Mouse (Mus musculus) Muller cell, postnatal 12 days (primary cell): Measurements from ENCODE around the gene Nedd1.

ENCODE experiments used
- DNase-seq: peaks from one replicate; pipeline ENCODE4 v3.0.0-alpha.2; 2015; ENCODE audit errors: inconsistent ontology term

Gene Nedd1

GRCm38 (mm10) chr10:92721771-92722619, at the start of gene Nedd1:
Gene Nedd1, minus strand, starts transcription at chr10:92722420.
- peak; percentile 95 for DNase-seq

GRCm38 (mm10) chr10:92754359-92754758, 32.1 kb upstream of the Nedd1 start:
- peak; percentile 56 for DNase-seq

DNA sequence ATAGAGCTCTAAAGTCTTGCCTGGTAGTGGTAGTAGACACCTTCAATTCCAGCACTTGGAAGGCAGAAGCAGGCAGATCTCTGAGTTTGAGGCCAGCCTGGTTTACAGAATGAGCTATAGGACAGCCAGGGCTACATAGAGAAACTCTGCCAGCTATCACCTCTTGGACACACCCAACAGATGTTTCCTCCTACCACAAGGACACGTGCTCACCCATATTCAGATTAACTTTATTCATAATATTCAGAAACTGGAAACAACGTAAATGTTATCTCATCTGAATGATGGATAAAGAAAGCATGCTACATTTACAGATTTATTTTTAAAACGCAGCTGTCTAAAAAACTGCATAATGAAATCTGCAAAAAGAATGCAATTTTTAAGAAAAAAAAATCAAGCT, 8.1 kb upstream of the Nedd1 start:
- DNase-seq, result no peak

DNA sequence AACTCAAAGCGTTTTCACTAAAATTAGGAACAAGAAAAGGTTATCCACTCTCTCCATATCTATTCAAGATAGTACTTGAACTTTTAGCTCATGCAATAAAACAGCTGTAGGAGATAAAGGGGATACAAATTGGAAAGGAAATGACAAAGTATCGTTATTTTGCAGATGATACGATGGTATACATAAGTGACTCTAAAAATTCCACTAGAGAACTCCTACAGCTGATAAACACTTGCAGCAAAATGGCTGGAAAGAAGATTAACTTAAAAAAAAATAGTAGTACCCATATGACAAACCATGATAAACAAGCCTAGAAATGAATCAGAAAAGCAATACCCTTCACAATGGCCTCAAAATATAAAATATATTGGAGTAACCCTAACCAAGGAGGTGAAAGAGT, 6.5 kb upstream of the Nedd1 start:
- DNase-seq, result no peak

DNA sequence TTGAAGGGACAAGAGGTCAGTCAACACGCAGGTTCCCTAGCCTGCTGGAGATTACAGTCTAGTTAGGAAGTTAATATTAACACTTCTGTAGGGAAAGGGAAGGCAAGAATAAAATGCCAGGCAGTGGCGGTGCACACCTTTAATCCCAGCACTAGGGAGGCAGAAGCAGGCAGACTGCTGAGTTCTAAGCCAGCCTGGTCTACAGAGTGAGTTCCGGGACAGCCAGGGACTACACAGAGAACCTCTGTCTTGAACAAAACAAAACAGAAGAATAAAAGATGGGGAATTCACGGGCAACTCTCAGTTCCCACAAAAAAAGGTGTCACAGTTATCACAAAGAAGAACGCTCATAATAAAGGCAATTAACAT, 384 bp upstream of the Nedd1 start:
- no peak for DNase-seq

DNA sequence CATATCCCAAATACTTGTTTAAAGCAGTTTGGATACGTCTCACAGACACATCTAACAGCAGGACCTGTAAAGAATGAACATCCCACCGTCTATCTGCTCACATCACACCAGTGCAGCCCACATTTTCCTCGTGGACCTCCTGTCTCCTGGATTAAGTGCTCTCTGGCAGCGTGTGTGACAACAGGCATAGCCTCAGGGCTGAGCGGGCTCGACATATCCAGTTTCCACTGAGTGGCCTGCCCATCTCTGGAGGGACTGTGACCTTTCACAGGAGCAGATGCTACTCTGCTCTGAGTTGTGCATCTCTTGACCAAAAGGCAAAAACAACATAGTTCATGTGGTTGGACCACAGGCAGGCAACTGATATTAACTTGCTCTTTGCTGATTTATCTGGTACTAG, 23.2 kb downstream of the Nedd1 start:
- no peak for DNase-seq

GRCm38 (mm10) chr10:92675056-92675455, 47.2 kb downstream of the Nedd1 start:
- DNase-seq, result no peak

GRCm38 (mm10) chr10:92671906-92672305, 50.3 kb downstream of the Nedd1 start:
- no peak for DNase-seq

GRCm38 (mm10) chr10:92665287-92665686, 56.9 kb downstream of the Nedd1 start:
- no peak for DNase-seq

DNA sequence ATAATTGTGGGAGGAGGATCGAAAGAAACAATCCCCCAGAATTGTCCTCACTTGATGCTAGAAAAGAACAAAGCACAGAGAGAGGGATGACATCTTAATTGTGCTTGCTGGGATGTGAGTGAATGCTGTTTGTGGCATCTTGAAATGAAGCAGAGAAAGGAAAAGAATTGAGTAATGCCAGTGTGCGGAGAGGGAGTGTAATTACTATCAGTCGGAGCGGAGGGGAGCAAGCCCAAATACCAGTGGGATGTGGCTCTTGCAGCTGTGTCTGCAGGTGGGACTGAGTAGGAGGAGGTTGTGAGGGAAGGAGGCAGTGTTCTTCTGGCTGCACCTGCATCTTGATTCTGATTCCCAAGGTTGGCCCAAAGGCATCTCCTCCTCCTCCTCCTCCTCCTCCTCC, 69.0 kb downstream of the Nedd1 start:
- no peak for DNase-seq

DNA sequence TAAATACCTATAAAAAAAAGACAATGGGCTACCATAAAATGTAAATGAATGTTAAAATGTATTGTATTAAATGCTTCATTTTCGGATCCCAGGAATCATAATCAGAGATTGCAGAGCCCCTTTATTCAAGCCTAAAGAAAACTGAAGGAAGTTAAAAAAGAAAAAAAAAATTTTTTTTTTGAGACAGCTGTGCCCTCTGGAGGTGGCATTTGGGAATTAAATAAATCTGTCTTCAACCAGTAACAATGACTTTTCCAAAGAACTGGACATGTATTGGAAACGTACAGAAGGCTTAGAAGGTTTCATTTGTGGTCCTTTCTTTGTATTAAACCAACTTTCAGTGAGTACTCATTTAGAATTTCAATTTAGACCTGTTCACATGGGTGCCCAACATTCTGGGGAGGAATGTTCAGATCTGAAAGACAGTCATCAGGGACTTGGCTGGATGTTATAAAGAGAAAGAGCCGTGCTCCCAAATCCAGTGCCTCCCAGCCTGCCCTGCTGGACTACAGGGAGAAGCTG, 69.8 kb downstream of the Nedd1 start:
- peak; percentile 43 for DNase-seq

- DNase-seq, result no peak
Observed at GRCm38 (mm10) chr10:92651266-92651665, 71.0 kb downstream of the Nedd1 start.

GRCm38 (mm10) chr10:92649096-92649495, 73.1 kb downstream of the Nedd1 start:
- no peak for DNase-seq

DNA sequence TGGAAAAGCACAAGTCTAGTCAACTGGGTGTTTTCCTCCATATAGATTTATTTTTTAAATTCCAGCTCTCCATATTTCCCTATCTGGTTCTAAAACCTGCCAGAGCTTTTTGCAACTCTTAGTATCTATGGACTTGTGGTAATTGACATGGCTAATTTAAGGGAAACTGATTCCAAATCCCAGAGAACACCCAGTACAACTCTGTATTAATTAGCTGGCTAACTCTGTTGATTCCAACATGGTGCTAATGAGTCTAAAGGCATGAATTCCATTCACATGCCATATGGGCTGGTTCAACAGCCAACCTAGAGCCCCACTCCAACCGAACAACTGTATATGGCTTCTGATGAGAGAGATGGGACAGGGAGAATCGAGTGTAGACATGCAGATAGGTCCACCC, 74.5 kb downstream of the Nedd1 start:
- DNase-seq, result no peak

- no peak for DNase-seq
Observed at GRCm38 (mm10) chr10:92643995-92644394, 78.2 kb downstream of the Nedd1 start.

DNA sequence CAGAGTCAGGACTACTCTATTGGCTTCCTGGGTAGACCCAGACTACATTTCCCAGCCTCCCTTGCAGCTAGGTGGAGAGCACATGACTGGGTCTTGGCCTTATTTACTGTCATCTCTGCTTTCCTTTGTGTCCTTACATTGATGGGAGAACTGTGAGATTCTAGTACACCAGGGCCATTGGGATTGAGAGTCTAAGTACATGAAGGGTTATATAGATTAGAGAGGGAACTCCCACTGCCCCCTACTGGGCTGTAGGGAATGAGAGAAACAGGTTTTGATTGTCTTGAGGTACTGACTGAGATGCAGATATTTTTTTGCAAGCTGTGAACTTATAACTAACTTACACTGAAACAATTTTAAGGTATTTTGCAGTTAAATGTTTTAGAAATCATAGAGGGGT, 81.2 kb downstream of the Nedd1 start:
- DNase-seq, result no peak
